Comparison of ENCODE assay signal across 9 mouse cellular contexts in the genomic region with DNA sequence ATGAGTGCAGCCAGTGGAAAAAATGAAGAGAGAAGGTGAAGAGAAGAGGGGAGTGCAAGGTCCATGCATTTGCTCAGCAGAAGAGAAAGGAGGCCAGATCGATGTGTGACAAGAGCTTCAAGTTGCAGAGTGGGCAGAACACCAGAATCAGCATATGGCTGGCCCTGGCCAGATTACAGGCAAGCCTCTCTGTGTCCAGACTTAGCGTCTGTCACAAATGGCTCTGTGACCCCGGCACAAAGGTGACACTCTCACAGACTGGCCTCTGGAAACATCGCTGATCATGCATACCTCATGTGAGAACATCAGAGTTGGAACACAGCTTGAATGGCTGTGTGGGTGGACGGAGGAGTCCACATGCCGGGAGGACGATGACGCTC. TPM values are rescaled to one million over a fixed set of nuclear protein-coding genes. Genes with fewer than 3 reads are reported as not detected.
DNase-seq lines count a peak whose midpoint lies in the region; ATAC-seq lines count a peak whose summit lies in the region.
"Had no signal": no experiment of that assay in that cellular context is flagged by ENCODE, and none has a peak within 500 bp of the region (broad histone marks: within the 10 kb centered on the region; RNA-seq: fewer than 3 reads in every experiment).

No protein-coding gene starts in this region.

- WGBS in forebrain, embryonic 14.5 days: 67% methylated on average over 8 of the region's 8 CpGs
- 86% methylated on average over 8 of the region's 8 CpGs for WGBS in forebrain, embryonic 10.5 days
- WGBS in midbrain, embryonic 10.5 days: 83% methylated on average over 8 of the region's 8 CpGs
- 74% methylated on average over 8 of the region's 8 CpGs for WGBS in midbrain, embryonic 11.5 days

- DNase-seq in forebrain, embryonic 14.5 days (ENCODE audit: low spot score): peak; percentile 44
- DNase-seq in forebrain, embryonic 10.5 days (ENCODE audit: extremely low spot score, low spot score): no peak
- peak; percentile 13 for DNase-seq in midbrain, embryonic 10.5 days (ENCODE audit: low spot score)
- DNase-seq in midbrain, embryonic 11.5 days (ENCODE audit: low spot score, missing footprints): no peak
- DNase-seq in kidney, adult 18-20 months: peak; percentile 43
- peak; percentile 10 for DNase-seq in skeletal muscle tissue, adult 2 months (ENCODE audit: low read depth, low spot score)
- DNase-seq in urinary bladder, postnatal 14 days (ENCODE audit: low spot score): no peak
- no peak for DNase-seq in lung, postnatal 10 days

- H3K36me3 ChIP-seq in forebrain, embryonic 14.5 days (ENCODE audit: control insufficient read depth, insufficient read depth, low read length): no peaks in the 10 kb centered on the region
- no peaks in the 10 kb centered on the region for H3K36me3 ChIP-seq in forebrain, embryonic 10.5 days (replicated peaks)
- H3K36me3 ChIP-seq in midbrain, embryonic 10.5 days: no peaks in the 10 kb centered on the region
- H3K36me3 ChIP-seq in midbrain, embryonic 11.5 days (ENCODE audit: control insufficient read depth, insufficient read depth, low read length): no peaks in the 10 kb centered on the region
- H3K36me3 ChIP-seq: limb, embryonic 13.5 days had no signal

- peak; percentile 78 for ATAC-seq in forebrain, embryonic 14.5 days
- no peak for ATAC-seq in midbrain, embryonic 11.5 days (ENCODE audit: low FRiP score)

- H3K9me3 ChIP-seq in forebrain, embryonic 14.5 days (replicated peaks; ENCODE audit: control insufficient read depth, low read length): no peaks in the 10 kb centered on the region
- no peaks in the 10 kb centered on the region for H3K9me3 ChIP-seq in forebrain, embryonic 10.5 days
- no peaks in the 10 kb centered on the region for H3K9me3 ChIP-seq in midbrain, embryonic 10.5 days (replicated peaks)
- H3K9me3 ChIP-seq in midbrain, embryonic 11.5 days (ENCODE audit: control insufficient read depth, low read length): no peaks in the 10 kb centered on the region
- H3K9me3 ChIP-seq: limb, embryonic 13.5 days had no signal

- no peak overlapping the region for H3K9ac ChIP-seq in forebrain, embryonic 14.5 days (ENCODE audit: low read length)
- H3K9ac ChIP-seq in midbrain, embryonic 11.5 days (ENCODE audit: low read length): no peak overlapping the region
- H3K9ac ChIP-seq: limb, embryonic 13.5 days had no signal

- H3K27me3 ChIP-seq in forebrain, embryonic 14.5 days (replicated peaks; ENCODE audit: control insufficient read depth, insufficient read depth, low read length): no peaks in the 10 kb centered on the region
- no peaks in the 10 kb centered on the region for H3K27me3 ChIP-seq in forebrain, embryonic 10.5 days (ENCODE audit: poor library complexity, severe bottlenecking)
- H3K27me3 ChIP-seq in midbrain, embryonic 10.5 days (ENCODE audit: low read depth, poor library complexity, severe bottlenecking): no peaks in the 10 kb centered on the region
- no peaks in the 10 kb centered on the region for H3K27me3 ChIP-seq in midbrain, embryonic 11.5 days (ENCODE audit: control insufficient read depth, insufficient read depth, low read length)
- H3K27me3 ChIP-seq: limb, embryonic 13.5 days had no signal

- H3K4me2 ChIP-seq in forebrain, embryonic 14.5 days (ENCODE audit: low read length): no peak overlapping the region
- H3K4me2 ChIP-seq in midbrain, embryonic 11.5 days: no peak overlapping the region
- H3K4me2 ChIP-seq: limb, embryonic 13.5 days had no signal

- peaks cover 8% of the 10 kb centered on the region; the same call in 1 of the 2 replicates for H3K4me1 ChIP-seq in forebrain, embryonic 14.5 days (ENCODE audit: control insufficient read depth, insufficient read depth, low read length)
- H3K4me1 ChIP-seq in forebrain, embryonic 10.5 days: peaks cover 12% of the 10 kb centered on the region
- peaks cover 4% of the 10 kb centered on the region for H3K4me1 ChIP-seq in midbrain, embryonic 10.5 days
- no peaks in the 10 kb centered on the region for H3K4me1 ChIP-seq in midbrain, embryonic 11.5 days (ENCODE audit: control insufficient read depth, insufficient read depth, low read length)

- no peak overlapping the region for H3K4me3 ChIP-seq in forebrain, embryonic 14.5 days (ENCODE audit: low read depth, low read length)
- no peak overlapping the region for H3K4me3 ChIP-seq in forebrain, embryonic 10.5 days
- no peak overlapping the region for H3K4me3 ChIP-seq in midbrain, embryonic 10.5 days
- no peak overlapping the region for H3K4me3 ChIP-seq in midbrain, embryonic 11.5 days (ENCODE audit: low read depth, low read length)
- H3K4me3 ChIP-seq: limb, embryonic 13.5 days had no signal

- H3K27ac ChIP-seq in forebrain, embryonic 14.5 days (ENCODE audit: low read depth, low read length): peak overlapping the region; percentile 30; the same call in 1 of the 2 replicates
- no peak overlapping the region for H3K27ac ChIP-seq in forebrain, embryonic 10.5 days
- H3K27ac ChIP-seq in midbrain, embryonic 10.5 days (replicated peaks): no peak overlapping the region
- no peak overlapping the region for H3K27ac ChIP-seq in midbrain, embryonic 11.5 days (ENCODE audit: low read depth, low read length)
- H3K27ac ChIP-seq: limb, embryonic 13.5 days had no signal

RNA-seq across cellular contexts. Expression of a gene that starts 46.0 kb away (rescaled TPM):
- 1.0 and 1.3 TPM in 2 replicates for polyA plus RNA-seq in forebrain, embryonic 14.5 days (2014; fragmentation: Nextera tagmentation; extraction: Ambion mirVana)
- 4.0 and 4.6 TPM in 2 replicates for polyA plus RNA-seq in forebrain, embryonic 10.5 days (2016; fragmentation: Nextera tagmentation; extraction: Ambion mirVana)
- polyA plus RNA-seq in midbrain, embryonic 10.5 days (2016; fragmentation: Nextera tagmentation; extraction: Ambion mirVana): 3.3 and 4.4 TPM in 2 replicates
- 1.6 and 1.7 TPM in 2 replicates for polyA plus RNA-seq in midbrain, embryonic 11.5 days (2014; fragmentation: Nextera tagmentation; extraction: Ambion mirVana)

Comparison
In these comparisons a context has a peak if more than half of its experiments do, and no peak if none do; other contexts are left out.
1. DNase-seq: peak in forebrain, embryonic 14.5 days (single experiment), midbrain, embryonic 10.5 days (single experiment), kidney, adult 18-20 months (single experiment) and skeletal muscle tissue, adult 2 months (single experiment); none in forebrain, embryonic 10.5 days (single experiment), midbrain, embryonic 11.5 days (single experiment), urinary bladder, postnatal 14 days (single experiment) and lung, postnatal 10 days (single experiment).